Mouse (Mus musculus): ENCODE measurements around the gene Mzf1. TPM values are rescaled to one million over a fixed set of nuclear protein-coding genes. Genes with fewer than 3 reads are reported as not detected.
A peak's percentile ranks its signal among the peaks of the same experiment; 100 is the strongest.
"Not testable (repeated sequence)": the region's sequence is repeated elsewhere in the genome, so short reads cannot be mapped to it uniquely, and the experiment has no call there.

Gene Mzf1
- under 1 TPM; 0.54 to 0.75 TPM for total RNA-seq (2021)
- long read RNA-seq, experiment 1, partial matches to known transcripts = 1 of 2 reads
- long read RNA-seq, experiment 1, other reads (novel, unspliced or antisense) = 0 of 2 reads
- long read RNA-seq, experiment 2, partial matches to known transcripts = 0 of 2 reads
- long read RNA-seq, experiment 2, other reads (novel, unspliced or antisense) = 1 of 2 reads

DNA sequence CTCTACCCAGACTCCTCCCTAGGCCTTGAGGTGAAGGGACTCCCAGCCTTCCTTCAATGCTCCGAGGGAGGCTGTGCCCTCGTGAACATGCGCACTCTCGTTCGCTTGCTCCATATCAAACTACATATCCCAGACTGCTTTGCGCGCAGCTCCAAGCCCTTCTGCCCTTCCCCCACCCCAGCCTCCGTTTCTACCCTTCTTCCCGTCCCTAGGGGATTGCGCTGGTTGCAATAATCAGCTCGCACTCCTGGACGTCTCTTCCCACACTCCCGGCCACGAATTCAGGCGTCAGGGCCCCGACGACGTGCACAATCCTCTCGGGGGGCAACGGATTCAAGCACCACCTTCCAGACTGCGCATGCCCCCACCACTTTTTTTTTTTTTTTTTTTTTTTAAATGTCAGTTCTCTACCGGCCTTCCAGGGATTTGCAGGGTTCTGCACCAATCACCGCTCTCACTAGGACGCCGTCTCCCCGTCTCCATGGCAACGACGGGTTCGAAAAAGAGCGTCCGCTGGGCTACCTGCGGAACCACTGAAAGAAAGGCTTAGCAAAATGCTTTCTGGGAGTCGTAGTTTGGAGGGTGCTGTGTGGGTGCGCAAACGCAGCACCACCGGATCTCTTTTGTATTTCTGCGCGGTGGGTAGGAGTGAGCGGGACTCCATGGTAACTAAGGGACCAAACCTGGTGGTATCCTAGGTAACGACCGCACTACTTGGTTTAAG, at the start of gene Mzf1:
Mzf1 (minus strand) TSS at position 478 of the 724 bp plus-strand sequence.
- DNase-seq = peak; percentile 90

DNA sequence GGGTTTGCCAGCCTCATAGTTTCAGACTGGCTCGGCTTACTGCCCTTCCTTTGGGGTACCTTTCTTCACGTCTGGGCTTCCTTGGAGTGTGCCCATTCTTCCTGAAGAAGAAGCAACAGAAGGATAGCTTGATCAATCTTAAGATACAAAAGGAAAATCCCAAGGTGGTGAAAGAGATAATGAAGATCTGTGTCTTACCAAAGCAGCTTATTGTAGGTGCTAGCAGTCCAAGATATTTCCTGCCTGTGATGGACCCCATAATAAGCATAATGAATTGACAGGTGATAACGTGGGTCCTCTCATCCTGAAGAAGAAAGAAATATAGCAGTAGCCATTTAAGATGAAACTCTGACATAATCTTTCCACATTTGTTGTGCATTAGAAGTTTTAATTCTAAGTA, 40.5 kb upstream of the Mzf1 start, which contains the start of gene Vmn1r85:
Vmn1r85 (minus strand) TSS at position 101 of the 400 bp plus-strand sequence.
- DNase-seq = no peak

DNA sequence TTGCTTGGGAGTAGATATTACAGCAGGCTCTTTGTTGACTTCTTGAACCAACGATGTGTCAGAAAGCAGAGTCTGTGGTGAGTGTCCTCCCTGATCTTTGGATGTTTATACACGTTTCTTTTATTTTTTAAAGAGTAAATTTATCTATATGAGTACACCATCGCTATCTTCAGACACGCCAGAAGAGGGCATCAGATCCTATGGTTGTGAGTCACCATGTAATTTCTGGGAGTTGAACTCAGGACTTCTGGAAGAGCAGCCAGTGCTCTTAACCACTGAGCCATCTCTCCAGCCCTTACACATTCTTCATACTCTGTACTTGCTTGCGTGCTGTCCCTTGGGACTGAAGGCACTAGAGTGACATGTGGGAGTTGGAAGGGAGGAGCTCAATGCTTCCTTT, 17.7 kb upstream of the Mzf1 start:
- DNase-seq = no peak

DNA sequence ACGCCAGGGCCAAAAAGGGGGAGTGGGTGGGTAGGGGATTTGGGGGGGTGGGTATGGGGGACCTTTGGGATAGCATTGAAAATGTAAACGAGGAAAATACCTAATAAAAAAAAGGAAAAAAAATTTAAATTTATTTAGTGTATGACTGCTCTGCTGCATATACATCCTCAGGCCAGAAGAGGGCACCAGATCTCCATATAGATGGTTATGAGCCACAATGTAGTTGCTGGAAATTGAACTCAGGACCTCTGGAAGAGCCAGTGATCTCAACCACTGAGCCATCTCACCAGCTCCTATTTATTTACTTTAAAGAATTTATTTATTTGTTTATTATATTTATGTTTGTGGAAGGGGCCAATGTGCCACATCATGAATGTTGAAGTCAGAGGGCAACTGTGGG, 8.8 kb upstream of the Mzf1 start:
- not testable (repeated sequence) for DNase-seq

- no peak for DNase-seq
Observed at GRCm38 (mm10) chr7:13059536-13059935, 5.0 kb upstream of the Mzf1 start.

DNA sequence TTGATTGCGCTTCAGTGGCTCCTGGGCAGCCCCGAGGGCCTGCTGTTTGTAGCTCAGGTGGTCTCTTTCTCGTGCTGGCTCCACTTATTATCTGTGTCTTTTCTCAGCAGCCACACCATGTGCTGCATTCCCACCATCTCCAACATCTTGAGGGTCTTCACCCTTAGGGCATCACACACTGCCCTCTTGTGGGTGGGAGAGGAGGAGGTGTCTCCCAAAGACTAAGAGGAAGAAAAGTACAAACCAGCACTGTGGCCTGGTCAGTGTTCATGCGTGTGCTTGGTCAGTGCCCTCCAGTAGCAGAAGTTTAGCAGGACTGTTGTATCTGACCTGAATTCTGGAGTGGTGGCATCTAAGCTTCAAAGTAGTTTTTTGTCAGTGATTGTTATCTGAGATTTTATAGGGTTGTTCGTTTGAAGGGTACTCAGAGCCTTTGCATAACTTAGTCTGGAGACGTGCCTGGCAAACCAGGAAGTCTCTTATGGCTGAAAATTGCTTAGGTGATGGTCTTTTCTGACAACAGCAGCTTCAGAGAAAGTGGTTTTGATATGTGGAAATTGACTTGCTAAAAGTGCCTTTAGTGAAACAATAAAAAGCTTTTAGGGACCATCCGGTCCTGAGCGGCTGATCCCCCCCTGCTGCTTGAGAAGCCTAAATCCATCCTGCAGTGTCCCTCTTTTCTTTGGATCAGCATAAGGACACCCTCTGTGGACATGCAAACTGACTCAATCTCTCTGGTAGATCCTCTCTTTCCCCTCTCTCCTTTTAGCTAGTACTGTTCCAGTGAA, 2.5 kb upstream of the Mzf1 start:
- no peak for DNase-seq

DNA sequence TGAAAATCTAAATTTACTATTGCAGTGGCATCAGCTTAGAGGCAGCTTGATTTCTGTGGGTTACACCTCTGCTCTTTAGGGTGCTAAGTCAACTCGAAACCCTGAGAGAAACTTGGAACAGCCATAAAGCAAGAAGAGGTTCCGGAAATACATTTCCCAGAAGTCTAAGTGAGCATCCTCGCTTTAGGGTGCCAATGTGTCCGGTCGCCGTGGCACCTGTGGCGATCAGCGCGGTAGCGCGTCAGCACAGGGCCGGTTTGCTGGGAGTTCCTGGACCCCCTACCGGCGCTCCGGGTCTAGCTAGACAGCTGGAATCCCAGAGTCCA, 640 bp downstream of the Mzf1 start:
- DNase-seq = no peak

DNA sequence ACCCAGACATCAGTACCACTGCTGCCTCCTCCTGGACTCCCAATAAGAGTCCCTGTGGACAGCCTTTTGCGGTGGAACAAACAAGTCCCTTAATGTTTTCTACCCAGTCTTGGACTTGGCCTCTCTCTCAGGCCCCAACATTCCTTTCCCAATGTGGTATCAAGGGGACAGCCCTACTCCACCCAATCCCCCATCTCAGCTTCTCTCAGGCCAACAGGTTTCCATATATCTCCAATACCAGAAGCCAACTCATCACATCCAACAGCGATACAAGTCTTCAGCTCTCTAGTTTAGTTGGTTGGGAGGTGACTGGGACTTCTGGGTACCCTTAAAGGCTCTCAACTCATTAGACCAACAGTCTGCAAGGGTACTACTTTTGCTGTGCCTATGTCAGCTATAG, 1.1 kb downstream of the Mzf1 start:
- no peak for DNase-seq

DNA sequence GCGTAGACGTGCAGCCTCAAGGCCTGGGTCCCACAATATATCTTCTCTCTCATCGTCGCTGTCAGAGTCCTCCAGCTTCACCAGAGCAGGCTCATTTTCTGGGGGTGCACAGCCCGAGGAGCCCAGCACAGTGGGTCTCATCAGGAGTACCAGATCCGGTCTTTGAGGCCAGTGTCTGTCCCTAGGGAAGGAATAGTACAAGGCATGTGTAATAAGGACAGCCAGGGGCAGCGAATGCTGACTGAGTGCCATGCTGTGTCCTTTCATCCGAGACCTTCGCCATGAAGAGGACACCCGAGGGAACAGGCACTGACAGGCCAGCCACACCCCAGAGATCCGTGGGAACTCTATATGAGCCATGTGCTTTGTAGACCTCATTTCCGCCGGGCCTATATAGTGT, 1.6 kb downstream of the Mzf1 start:
- DNase-seq = no peak

- DNase-seq = no peak
Observed at GRCm38 (mm10) chr7:13046084-13046483, 8.5 kb downstream of the Mzf1 start.

GRCm38 (mm10) chr7:13044254-13044625, 10.3 kb downstream of the Mzf1 start:
- no peak for DNase-seq

GRCm38 (mm10) chr7:13043445-13044253, 10.9 kb downstream of the Mzf1 start:
- DNase-seq = no peak

DNA sequence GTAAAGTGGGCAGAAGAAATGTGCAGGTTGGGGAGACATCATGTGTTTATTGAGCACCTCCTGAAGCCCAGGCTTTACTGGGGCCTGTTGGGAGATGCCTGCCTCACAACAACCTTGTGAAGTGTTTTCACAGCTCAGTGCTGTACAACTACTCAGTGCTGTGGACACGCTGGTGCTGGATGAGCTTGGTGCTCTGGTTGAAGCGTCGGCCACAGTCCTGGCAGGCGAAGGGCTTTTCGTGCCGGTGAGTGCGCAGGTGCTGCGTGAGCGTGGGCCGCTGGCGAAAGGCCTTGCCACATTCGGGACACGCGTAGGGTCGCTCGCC, 11.5 kb downstream of the Mzf1 start:
- no peak for DNase-seq

GRCm38 (mm10) chr7:13042511-13042910, 12.1 kb downstream of the Mzf1 start:
- no peak for DNase-seq

DNA sequence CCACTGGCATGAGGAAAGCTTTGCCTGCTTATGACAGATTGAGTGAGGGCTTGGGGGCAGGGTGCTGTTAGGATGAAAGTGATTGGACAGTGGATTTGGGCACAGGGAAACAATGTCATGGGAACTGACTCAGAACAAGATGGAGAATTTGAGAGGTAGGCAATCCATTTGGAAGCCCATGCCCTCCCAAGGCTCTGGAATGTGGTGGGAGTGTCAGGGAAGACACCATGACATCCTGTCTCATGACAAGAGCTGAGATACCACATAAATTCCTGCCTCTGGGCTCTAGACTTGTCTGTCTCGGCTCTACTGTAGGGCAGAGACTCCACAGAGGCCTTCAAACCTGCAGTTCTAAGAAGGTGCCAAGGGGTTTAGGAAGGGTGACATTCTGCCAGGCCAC, 13.3 kb downstream of the Mzf1 start:
- no peak for DNase-seq

DNA sequence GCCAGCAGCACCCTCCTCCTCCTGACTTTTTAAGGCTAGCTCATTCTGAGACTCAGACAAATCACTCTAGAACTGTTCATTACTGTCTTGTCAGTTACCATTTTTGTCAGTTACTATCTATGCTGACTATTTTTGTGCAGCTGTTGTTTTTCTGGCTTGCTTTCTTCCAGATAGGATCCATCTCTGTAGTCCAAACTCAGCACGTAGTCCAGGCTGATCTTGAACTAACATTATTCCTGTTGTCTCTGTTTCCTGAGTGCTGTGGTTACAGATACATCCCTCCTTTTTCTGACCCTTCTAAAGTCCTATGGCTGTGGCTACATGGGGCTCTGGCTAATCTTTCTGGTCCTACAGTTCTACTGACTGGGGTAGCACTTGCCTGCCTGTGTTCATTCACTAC, 15.4 kb downstream of the Mzf1 start:
- DNase-seq = no peak

- no peak for DNase-seq
Observed at GRCm38 (mm10) chr7:13038621-13039169, 15.9 kb downstream of the Mzf1 start.

DNA sequence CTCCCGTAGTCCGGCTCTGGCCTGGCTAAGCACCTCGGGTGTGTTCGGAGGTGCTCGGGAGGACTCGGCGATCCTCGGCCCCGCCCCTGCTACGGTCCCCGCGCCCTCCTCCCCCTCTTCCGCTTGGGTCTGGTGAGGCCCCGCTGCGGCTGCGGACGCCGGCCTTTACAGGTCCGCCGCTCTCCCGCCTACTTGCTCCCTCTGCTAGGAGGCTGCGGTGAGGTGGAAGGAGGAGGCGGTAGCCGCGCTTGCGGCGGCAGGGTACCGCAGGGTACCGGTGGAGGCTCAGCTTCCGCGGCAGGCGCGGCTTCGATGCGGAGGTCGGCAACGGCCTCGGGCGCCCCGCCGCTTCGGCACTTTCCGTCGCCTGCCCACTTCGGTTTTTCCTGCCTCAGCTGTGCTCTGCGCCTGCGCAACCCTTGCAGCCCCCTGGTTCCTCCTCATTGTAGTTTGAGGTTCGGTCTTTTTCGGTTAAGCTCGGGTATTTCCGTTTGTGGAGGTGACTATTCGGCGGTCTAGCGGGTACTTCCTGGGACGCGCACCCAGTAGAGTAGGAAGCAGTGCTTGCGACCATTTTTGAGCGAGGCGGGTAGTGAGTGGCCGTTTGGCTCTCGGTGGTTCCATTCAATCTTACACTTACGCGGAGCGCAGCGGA, 16.5 kb downstream of the Mzf1 start, which contains the start of gene Ube2m:
Ube2m (minus strand) TSS at position 375 of the 655 bp plus-strand sequence.
- peak; percentile 97 for DNase-seq

- no peak for DNase-seq
Observed at GRCm38 (mm10) chr7:13037366-13037765, 17.2 kb downstream of the Mzf1 start.

GRCm38 (mm10) chr7:13036806-13037205, 17.8 kb downstream of the Mzf1 start:
- no peak for DNase-seq

- no peak for DNase-seq
Observed at GRCm38 (mm10) chr7:13035211-13035855, 19.2 kb downstream of the Mzf1 start.

All from gastrocnemius, postnatal 25 days (tissue).